ENCODE assay signal across 23 mouse cellular contexts in genomic region chr1:194262374-194262773, GRCm38 (mm10).
"Had no signal": no experiment of that assay in that cellular context is flagged by ENCODE, and none has a peak within 500 bp of the region (broad histone marks: within the 10 kb centered on the region; RNA-seq: fewer than 3 reads in every experiment).

No protein-coding gene starts in this region.

- ATAC-seq: liver, embryonic 12.5 days had no signal

- H3K27me3 ChIP-seq: limb, embryonic 13.5 days; liver, embryonic 12.5 days; liver, embryonic 15.5 days; lung, embryonic 15.5 days; megakaryocyte, embryonic 14.5 days; midbrain, embryonic 12.5 days; neural tube, embryonic 12.5 days; stomach, embryonic 15.5 days had no signal

- H3K9ac ChIP-seq: limb, embryonic 13.5 days; liver, embryonic 12.5 days; liver, embryonic 15.5 days; lung, embryonic 15.5 days; midbrain, embryonic 12.5 days; neural tube, embryonic 12.5 days; stomach, embryonic 15.5 days had no signal

- H3K36me3 ChIP-seq: limb, embryonic 10.5 days; limb, embryonic 13.5 days; liver, embryonic 12.5 days; liver, embryonic 15.5 days; lung, embryonic 15.5 days; midbrain, embryonic 12.5 days; neural tube, embryonic 12.5 days; stomach, embryonic 15.5 days had no signal

- H3K27ac ChIP-seq: kidney, postnatal 0 days; layer of hippocampus, adult 2 months; limb, embryonic 10.5 days; limb, embryonic 13.5 days; liver, embryonic 12.5 days; liver, embryonic 15.5 days; midbrain, embryonic 12.5 days; neural tube, embryonic 12.5 days; stomach, embryonic 15.5 days had no signal

- H3K9me3 ChIP-seq: limb, embryonic 10.5 days; limb, embryonic 13.5 days; liver, embryonic 12.5 days; liver, embryonic 15.5 days; lung, embryonic 15.5 days; megakaryocyte, embryonic 14.5 days; midbrain, embryonic 12.5 days; neural tube, embryonic 12.5 days; stomach, embryonic 15.5 days had no signal

- H3K4me1 ChIP-seq: limb, embryonic 10.5 days; limb, embryonic 13.5 days; liver, embryonic 12.5 days; liver, embryonic 15.5 days; lung, embryonic 15.5 days; megakaryocyte, embryonic 14.5 days; neural tube, embryonic 12.5 days; stomach, embryonic 15.5 days had no signal

- H3K4me2 ChIP-seq: limb, embryonic 13.5 days; liver, embryonic 12.5 days; liver, embryonic 15.5 days; lung, embryonic 15.5 days; midbrain, embryonic 12.5 days; neural tube, embryonic 12.5 days; stomach, embryonic 15.5 days had no signal

- DNase-seq: kidney, adult 9 months; kidney, postnatal 25 days; layer of hippocampus, adult 9-11 months; liver; lung, adult 18-20 months; lung, postnatal 10 days; lung, postnatal 36 days; retina, postnatal 1 day; right cerebral cortex, postnatal 25 days; spleen, adult 18-20 months; thymus, adult 18-20 months; thymus, postnatal 36 days had no signal

- H3K4me3 ChIP-seq: layer of hippocampus, adult 2 months; limb, embryonic 10.5 days; limb, embryonic 13.5 days; liver, embryonic 12.5 days; liver, embryonic 15.5 days; lung, embryonic 15.5 days; megakaryocyte, embryonic 14.5 days; midbrain, embryonic 12.5 days; neural tube, embryonic 12.5 days; stomach, embryonic 15.5 days had no signal
